Mouse (Mus musculus) liver, embryonic 12.5 days (tissue): Measurements from ENCODE around the gene Get4. TPM values are rescaled to one million over a fixed set of nuclear protein-coding genes. Genes with fewer than 3 reads are reported as not detected.

ENCODE experiments used
- ATAC-seq: fragments of 200-750 bp; cut with Nextera tagmentation; 2 replicates; pipeline ENCODE4 v1.8.0; 2017; ENCODE audit warnings: moderate number of reproducible peaks, mild to moderate bottlenecking, moderate library complexity
- H3K27ac ChIP-seq: fragments of 300-500 bp; sonication (generic); 2 replicates; pipeline ENCODE4 v1.5.1; 2016; ENCODE audit warnings: mild to moderate bottlenecking
- H3K27me3 ChIP-seq: fragments of 300-500 bp; sonication (generic); replicated peaks from 2 replicates; pipeline ENCODE4 v1.6.1; 2016; ENCODE audit warnings: mild to moderate bottlenecking, moderate library complexity
- H3K36me3 ChIP-seq: fragments of 300-500 bp; sonication (generic); 2 replicates; pipeline ENCODE4 v1.6.1; 2016; ENCODE audit warnings: mild to moderate bottlenecking, moderate library complexity
- H3K4me1 ChIP-seq: fragments of 300-500 bp; sonication (generic); 2 replicates; pipeline ENCODE4 v1.6.1; 2016
- H3K4me2 ChIP-seq: fragments of 300-500 bp; sonication (generic); 2 replicates; pipeline ENCODE4 v1.6.1; 2016; ENCODE audit warnings: mild to moderate bottlenecking, moderate library complexity
- H3K4me3 ChIP-seq: fragments of 300-500 bp; sonication (generic); 2 replicates; pipeline ENCODE4 v1.5.1; 2016; ENCODE audit warnings: mild to moderate bottlenecking, moderate library complexity
- H3K9ac ChIP-seq: fragments of 300-500 bp; sonication (generic); 2 replicates; pipeline ENCODE4 v1.6.1; 2016; ENCODE audit warnings: mild to moderate bottlenecking, moderate library complexity
- H3K9me3 ChIP-seq: fragments of 300-500 bp; sonication (generic); replicated peaks from 2 replicates; pipeline ENCODE4 v1.6.1; 2016; ENCODE audit warnings: mild to moderate bottlenecking, moderate library complexity
- whole genome bisulfite sequencing: fragments of 180-500 bp; shearing (Covaris S2); methylation state at CpG from one replicate; pipeline ENCODE4 v1.1.7; 2016; ENCODE audit not compliant: insufficient replicate concordance; 5-methylcytosine and 5-hydroxymethylcytosine counted together
- polyA plus RNA-seq: library from polyadenylated mRNA; unstranded; fragments of >200 nt; fragmentation: Nextera tagmentation; extraction: Ambion mirVana; gene quantifications from 2 replicates; pipeline ENCODE4 v1.2.1, GENCODE M21; 2016

Get4 gene
- polyA plus RNA-seq = 162 and 165 TPM in 2 replicates

DNA sequence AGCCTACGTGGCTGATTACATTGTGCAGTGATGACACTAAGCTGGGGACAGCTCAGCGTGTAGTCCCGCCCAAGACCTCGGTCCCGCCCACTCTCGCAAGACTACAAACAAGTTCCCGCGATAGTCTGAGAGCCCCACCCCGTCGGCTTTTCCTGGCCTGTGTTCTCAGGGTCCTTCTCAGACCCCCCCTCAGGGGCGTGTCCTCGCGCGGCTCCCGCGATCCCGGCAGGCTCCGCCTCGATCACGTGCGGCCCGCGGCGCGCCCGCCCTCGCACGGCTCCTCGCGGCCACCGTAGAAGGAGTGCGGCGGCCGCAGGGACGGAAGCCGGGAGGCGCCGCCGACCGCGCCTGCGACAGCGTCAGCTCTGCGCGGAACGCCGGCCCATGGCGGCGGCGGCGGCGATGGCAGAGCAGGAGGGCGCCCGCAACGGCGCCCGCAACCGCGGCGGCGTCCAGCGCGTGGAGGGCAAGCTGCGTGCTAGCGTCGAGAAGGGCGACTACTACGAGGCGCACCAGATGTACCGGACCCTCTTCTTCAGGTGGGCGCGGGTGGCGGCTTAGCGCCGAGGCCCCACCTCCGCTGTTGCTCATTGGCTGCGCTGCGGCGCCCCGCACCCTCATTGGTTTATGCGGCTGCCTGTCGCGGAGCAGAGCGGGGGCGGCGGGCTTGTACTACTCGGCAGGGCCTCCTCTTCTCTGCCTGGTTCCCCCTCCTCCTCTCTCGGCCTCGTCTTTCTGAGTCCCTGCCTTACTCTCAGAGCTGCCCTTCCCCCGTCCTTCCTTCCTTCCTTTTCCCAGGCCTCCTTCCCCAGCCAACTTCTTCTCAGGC, at the start of gene Get4:
TSS of gene Get4 (plus strand) at position 244 of the 829 bp plus-strand sequence.
- Histone ChIP-seq H3K4me1 (peaks cover 64% of the 10 kb centered on the region), H3K4me3 (peak within 1 kb of the TSS; percentile 73), H3K9ac (peak within 1 kb of the TSS; percentile 77), H3K4me2 (peak within 1 kb of the TSS; percentile 99), H3K27ac (peak within 1 kb of the TSS; percentile 97), H3K36me3 (peaks cover 70% of the 10 kb centered on the region), H3K27me3 (no peaks in the 10 kb centered on the region), H3K9me3 (no peaks in the 10 kb centered on the region)
- under 1% methylated on average over 66 of the region's 90 CpGs for WGBS
- ATAC-seq = peak; percentile 89

DNA sequence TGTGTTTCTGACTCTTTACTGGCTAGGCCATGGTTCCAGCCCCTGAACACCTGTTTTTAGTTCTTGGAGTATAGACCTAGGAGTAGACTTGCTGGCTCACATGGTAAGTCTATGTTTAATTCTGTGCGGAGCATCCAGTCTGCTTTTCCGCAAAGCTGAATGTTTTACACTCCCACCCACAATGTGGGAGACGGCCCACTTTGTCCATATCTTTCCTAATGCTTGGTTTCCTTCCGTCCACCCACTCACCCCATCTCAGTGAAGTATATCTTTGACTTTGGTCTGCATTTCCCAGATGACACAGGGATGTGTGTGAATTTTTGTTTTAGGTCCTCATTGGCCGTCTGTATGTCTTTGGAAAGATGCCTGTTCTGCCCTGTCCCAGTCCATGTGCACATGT, 48.8 kb upstream of the Get4 start:
- no peaks in the 10 kb centered on the region for H3K27me3 ChIP-seq
- peak overlapping the region; percentile 16; the same call in 1 of the 2 replicates for H3K27ac ChIP-seq
- 77% methylated on average over 5 of the region's 5 CpGs for WGBS
- peak overlapping the region; percentile 6; the same call in 1 of the 2 replicates for H3K9ac ChIP-seq
- no peak overlapping the region for H3K4me3 ChIP-seq
- peak overlapping the region; percentile 14; the same call in 1 of the 2 replicates for H3K4me2 ChIP-seq
- peaks cover 90% of the 10 kb centered on the region for H3K4me1 ChIP-seq
- H3K36me3 ChIP-seq = peaks cover 27% of the 10 kb centered on the region
- no peaks in the 10 kb centered on the region for H3K9me3 ChIP-seq
- no peak for ATAC-seq

DNA sequence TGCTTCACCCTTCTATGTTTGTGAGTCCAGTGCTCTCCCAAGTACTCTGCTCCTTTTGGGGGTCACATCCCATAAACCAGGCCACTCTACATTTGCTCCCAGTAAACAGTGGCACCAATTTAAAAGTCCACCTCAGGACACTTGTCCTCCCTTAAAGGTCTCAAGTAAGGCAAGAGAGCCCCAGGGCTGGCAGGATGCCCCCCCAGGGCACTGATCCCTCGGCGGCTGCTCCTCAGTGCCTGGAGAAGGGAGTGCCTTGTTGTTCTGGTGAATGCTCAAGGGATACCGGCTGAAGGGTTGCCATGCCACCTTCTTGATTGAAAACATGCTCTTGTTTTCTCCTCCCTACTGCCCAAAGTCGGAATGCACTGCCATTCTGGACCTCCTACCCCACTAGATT, 46.0 kb upstream of the Get4 start:
- Histone ChIP-seq H3K27me3 (no peaks in the 10 kb centered on the region), H3K27ac (peak overlapping the region; percentile 23; the same call in 1 of the 2 replicates), H3K9ac (no peak overlapping the region), H3K36me3 (peaks cover 54% of the 10 kb centered on the region), H3K4me3 (no peak overlapping the region), H3K4me2 (no peak overlapping the region), H3K4me1 (peaks cover 82% of the 10 kb centered on the region), H3K9me3 (no peaks in the 10 kb centered on the region)
- ATAC-seq = no peak
- WGBS = 71% methylated on average over 4 of the region's 4 CpGs

DNA sequence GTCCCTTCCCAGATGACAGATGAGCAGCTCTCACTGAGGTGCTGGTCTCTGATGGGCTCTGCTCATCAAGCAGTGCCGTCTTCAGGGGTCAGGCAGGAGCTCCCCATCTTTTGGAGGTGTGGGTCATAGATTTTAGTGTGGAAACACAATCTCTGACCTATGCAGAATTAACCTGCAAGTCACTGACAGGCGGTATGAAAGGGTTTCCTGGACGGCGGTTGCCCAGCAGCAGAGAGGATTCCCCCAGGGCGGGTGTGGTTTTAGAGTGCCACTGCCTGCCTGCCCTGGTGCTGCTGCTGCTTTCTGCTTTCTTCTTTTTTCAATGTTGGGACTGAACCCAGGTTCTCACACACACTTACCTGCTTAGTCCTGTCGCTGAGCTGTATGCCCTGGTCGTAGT, 45.6 kb upstream of the Get4 start:
- Histone ChIP-seq H3K4me1 (peaks cover 78% of the 10 kb centered on the region), H3K4me2 (no peak overlapping the region), H3K36me3 (peaks cover 56% of the 10 kb centered on the region), H3K27me3 (no peaks in the 10 kb centered on the region), H3K4me3 (no peak overlapping the region), H3K9ac (no peak overlapping the region), H3K27ac (peak overlapping the region; percentile 23; the same call in 1 of the 2 replicates), H3K9me3 (no peaks in the 10 kb centered on the region)
- no peak for ATAC-seq
- WGBS = 53% methylated on average over 7 of the region's 7 CpGs

DNA sequence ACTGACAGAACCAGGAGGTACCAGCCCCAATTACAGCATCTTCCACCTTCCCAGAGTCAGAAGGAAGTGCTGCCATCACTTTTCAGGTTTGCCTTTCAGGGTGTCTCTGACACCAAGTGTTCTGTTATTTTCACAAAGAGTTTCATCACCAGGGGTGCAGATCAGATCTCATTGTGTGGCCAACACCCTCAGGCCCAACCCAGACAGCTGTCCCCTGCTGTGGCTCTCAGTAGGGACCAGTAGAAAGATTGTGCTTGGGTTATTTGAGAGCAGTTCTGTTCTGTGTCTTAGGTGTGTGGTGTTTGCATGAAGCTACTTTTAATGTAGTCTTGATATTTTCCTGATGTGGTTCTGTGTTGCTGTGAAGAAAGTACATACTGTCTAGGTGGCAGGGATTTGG, 43.9 kb upstream of the Get4 start:
- no peak overlapping the region for H3K9ac ChIP-seq
- H3K9me3 ChIP-seq = no peaks in the 10 kb centered on the region
- no peaks in the 10 kb centered on the region for H3K27me3 ChIP-seq
- peaks cover 66% of the 10 kb centered on the region for H3K4me1 ChIP-seq
- peaks cover 70% of the 10 kb centered on the region for H3K36me3 ChIP-seq
- H3K27ac ChIP-seq = no peak overlapping the region
- no peak overlapping the region for H3K4me2 ChIP-seq
- ATAC-seq = no peak
- H3K4me3 ChIP-seq = no peak overlapping the region

DNA sequence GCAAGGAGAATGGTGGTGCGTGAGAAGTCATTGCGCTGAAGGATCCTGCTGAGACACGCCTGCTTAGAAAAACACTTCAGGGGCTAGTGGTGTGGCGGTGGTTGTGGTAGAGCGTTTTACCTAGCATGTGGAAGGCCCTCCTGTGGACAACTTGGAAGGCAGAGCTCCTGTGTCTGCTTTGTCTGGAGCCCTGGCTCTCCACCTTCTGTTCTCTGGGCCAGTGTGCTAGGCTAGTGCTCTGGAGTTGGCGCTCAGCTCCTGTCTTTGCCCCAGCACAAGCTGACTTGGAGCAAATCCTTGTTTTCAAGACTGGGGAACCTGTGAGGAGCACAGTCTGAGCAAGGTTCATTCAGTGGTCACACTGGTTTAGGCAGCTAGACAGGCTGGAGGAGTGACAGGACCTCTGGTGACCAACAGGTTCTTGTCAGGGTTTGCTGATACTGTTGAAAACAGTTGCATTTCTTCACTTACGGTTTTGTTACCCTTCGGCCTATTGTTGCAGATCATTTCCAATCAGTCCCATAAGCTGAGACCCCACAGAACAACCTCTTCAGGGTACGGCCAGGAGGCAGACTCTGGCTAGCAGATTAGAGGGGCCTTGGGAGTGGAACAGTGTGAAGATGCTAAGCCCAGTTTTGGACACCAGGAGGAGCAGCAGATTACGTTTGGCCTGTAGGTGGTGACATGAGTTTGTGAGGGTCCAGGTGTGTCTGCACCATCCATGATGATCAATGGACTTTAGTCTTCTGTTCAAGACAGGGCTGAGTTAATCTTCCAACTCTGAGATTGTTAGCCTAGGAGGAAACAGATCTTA, 43.0 kb upstream of the Get4 start:
- no peak overlapping the region for H3K4me3 ChIP-seq
- peak; percentile 22; the same call in 1 of the 2 replicates for ATAC-seq
- peaks cover 66% of the 10 kb centered on the region for H3K36me3 ChIP-seq
- no peak overlapping the region for H3K27ac ChIP-seq
- WGBS = 84% methylated on average over 10 of the region's 10 CpGs
- peaks cover 62% of the 10 kb centered on the region for H3K4me1 ChIP-seq
- H3K9me3 ChIP-seq = no peaks in the 10 kb centered on the region
- no peak overlapping the region for H3K4me2 ChIP-seq
- H3K9ac ChIP-seq = no peak overlapping the region
- no peaks in the 10 kb centered on the region for H3K27me3 ChIP-seq

DNA sequence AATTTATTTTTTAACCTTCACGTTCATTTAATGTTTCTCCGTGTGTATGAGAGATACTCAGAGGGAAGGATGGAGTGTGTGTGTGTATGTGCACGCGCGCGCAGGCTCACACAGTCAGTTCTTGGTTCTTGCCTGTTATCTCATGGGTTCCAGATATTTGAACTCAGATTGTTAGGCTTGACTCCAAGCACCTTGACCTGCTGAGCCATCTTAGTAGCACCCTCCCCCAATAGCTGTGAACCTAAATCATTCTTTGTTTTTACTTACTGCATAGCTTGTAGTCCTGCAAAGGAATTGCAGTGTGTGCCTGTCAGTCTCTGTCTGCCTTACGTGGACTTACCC, 42.5 kb upstream of the Get4 start:
- Histone ChIP-seq H3K4me2 (no peak overlapping the region), H3K4me3 (no peak overlapping the region), H3K36me3 (peaks cover 72% of the 10 kb centered on the region), H3K27ac (no peak overlapping the region), H3K4me1 (peaks cover 62% of the 10 kb centered on the region), H3K9me3 (no peaks in the 10 kb centered on the region), H3K9ac (no peak overlapping the region), H3K27me3 (no peaks in the 10 kb centered on the region)
- 90% methylated on average over 7 of the region's 7 CpGs for WGBS
- no peak for ATAC-seq

DNA sequence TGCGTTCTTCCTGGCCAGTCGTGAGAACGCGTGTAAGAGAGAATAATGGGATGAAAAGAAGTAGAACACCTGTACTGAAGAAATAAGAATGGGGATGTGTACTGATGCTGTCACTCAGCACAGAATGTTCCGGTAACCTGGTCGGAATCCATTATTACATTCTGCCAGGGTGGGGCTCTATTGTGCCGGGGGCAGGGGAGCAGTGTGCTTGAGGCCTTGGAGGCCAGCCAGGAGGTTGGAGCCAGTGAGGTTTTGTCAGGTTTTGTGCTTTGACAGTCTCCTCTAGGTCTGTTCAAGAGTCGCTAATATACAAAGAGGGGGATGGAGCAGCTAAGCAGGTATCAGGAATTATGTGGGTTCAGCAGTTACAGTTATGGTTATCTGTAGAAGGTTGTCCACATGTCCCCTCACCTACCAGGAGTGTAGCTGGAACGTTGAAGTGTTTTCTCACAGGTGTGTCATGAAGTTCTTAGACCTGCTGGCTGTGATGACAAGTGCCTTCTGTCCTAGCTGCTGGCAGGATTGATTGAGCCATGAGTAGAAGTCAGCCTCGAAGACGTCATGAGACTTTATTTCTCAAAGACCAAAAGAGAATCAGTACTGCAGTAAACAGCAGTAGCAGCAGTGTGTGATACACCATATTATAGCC, 40.3 kb upstream of the Get4 start:
- 93% methylated on average over 11 of the region's 11 CpGs for WGBS
- H3K4me2 ChIP-seq = no peak overlapping the region
- peaks cover 81% of the 10 kb centered on the region for H3K36me3 ChIP-seq

DNA sequence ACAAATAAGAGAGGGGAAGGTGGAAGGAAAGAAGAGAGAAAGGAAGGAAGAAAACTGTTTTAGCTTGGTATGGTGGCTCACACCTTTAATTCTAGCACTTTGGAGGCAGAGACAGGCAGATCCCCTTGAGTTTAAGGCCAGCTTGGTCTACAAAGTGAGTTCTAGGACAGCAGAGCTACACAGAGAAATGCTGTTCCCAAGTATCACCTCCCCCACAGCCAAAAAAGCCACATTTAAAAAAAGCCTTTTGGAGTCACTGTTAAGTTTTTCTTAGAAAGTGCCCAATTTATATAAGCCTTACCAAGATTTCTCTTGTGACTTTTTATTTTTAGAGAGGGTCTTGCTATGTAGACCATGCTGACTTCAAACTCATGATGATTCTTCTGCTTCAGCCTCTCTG, 37.8 kb upstream of the Get4 start:
- 0 out of 2 replicates have a peak overlapping the region, but pooled peaks have one; percentile 41 for H3K27ac ChIP-seq
- H3K27me3 ChIP-seq = no peaks in the 10 kb centered on the region
- no peak for ATAC-seq
- peaks cover 72% of the 10 kb centered on the region for H3K36me3 ChIP-seq
- no peak overlapping the region for H3K4me2 ChIP-seq
- H3K9ac ChIP-seq = no peak overlapping the region; the same call in 1 of the 2 replicates
- no peak overlapping the region for H3K4me3 ChIP-seq
- H3K4me1 ChIP-seq = peaks cover 22% of the 10 kb centered on the region
- no peaks in the 10 kb centered on the region for H3K9me3 ChIP-seq

More for the DNA sequence above, 40.3 kb upstream of the Get4 start:
- no peaks in the 10 kb centered on the region for H3K27me3 ChIP-seq
- no peak for ATAC-seq
- no peak overlapping the region for H3K9ac ChIP-seq
- H3K4me3 ChIP-seq = no peak overlapping the region
- H3K9me3 ChIP-seq = no peaks in the 10 kb centered on the region
- H3K4me1 ChIP-seq = peaks cover 44% of the 10 kb centered on the region
- H3K27ac ChIP-seq = no peak overlapping the region

DNA sequence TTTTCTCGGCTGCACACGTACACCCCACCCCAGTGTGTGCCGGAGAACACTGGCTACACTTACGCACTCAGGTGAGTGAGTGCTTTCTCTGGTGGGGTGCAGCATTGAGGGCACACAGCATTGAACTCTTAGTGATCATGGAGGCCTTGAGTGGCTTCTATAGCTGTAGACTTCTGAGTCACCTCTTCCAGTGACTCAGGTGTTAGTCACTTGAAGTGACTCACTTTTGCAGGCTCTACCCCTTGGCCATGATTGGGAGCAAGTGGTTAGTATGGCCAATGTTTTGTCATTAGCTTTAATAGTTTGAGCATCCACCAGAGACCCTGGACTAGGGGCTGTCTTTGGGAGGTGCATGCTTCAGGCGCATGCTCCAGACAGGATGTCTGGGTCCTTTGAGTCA, 36.9 kb upstream of the Get4 start:
- no peak for ATAC-seq
- H3K4me1 ChIP-seq = peaks cover 20% of the 10 kb centered on the region
- H3K9ac ChIP-seq = no peak overlapping the region
- 93% methylated on average over 5 of the region's 5 CpGs for whole genome bisulfite sequencing
- H3K9me3 ChIP-seq = no peaks in the 10 kb centered on the region
- peaks cover 70% of the 10 kb centered on the region for H3K36me3 ChIP-seq
- H3K27ac ChIP-seq = no peak overlapping the region
- no peak overlapping the region for H3K4me2 ChIP-seq
- no peak overlapping the region for H3K4me3 ChIP-seq
- no peaks in the 10 kb centered on the region for H3K27me3 ChIP-seq

DNA sequence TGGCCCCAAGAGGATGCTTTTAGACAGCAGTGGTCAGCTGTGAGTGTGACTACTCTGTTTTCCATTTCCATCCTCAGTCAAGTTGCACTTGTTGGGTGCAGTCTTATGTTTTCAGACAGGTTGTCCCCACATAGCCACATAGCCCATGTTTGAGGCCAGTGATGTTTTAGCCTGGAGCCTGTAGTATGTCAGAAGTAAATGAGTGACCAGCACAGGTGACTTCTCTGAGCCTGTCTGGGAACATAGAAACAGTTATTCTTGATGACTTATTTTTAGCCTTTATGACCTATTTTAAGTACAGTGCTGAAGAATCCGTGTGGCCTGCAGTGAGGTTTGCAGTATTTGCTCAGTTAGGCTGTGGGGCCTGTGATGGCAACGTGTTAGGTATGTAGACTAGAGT, 36.0 kb upstream of the Get4 start:
- H3K4me3 ChIP-seq = no peak overlapping the region
- H3K27ac ChIP-seq = no peak overlapping the region
- H3K9ac ChIP-seq = no peak overlapping the region
- 85% methylated on average over 2 of the region's 2 CpGs for WGBS
- no peak for ATAC-seq
- no peak overlapping the region for H3K4me2 ChIP-seq
- H3K4me1 ChIP-seq = peaks cover 26% of the 10 kb centered on the region
- H3K36me3 ChIP-seq = peaks cover 70% of the 10 kb centered on the region
- H3K27me3 ChIP-seq = no peaks in the 10 kb centered on the region
- H3K9me3 ChIP-seq = no peaks in the 10 kb centered on the region

DNA sequence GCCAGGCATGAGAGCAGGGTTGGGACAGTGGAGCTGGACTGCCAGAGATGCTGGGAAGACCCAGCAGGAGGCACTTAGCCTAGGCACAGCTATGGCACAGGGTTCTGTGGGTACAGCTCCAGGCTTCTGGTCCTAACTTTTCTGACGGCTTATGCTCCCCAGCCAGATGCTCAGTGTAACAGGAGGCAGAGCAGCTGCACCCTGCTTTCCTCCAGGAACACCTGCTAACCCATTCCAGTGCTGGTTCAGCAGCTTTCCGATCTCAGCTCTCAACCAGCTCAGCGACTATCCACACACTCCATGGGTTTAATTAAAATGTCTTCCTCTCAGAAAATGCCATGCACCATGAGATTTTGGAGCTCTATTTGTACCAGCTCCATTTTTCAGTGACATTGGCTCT, 35.4 kb upstream of the Get4 start:
- Histone ChIP-seq H3K27me3 (no peaks in the 10 kb centered on the region), H3K9me3 (no peaks in the 10 kb centered on the region), H3K27ac (0 out of 2 replicates have a peak overlapping the region, but pooled peaks have one; percentile 12), H3K4me1 (peaks cover 26% of the 10 kb centered on the region), H3K4me2 (no peak overlapping the region), H3K9ac (0 out of 2 replicates have a peak overlapping the region, but pooled peaks have one; percentile 12), H3K36me3 (peaks cover 73% of the 10 kb centered on the region), H3K4me3 (no peak overlapping the region)
- 74% methylated on average over 3 of the region's 3 CpGs for WGBS
- ATAC-seq = no peak
